Mouse (Mus musculus): ENCODE measurements at regions not wholly inside any gene's neighbourhood (a gene's known extent, or its start where the extent isn't known, plus 50 kb on each side); places are given as distances from the start of the nearest gene placed in this dataset.
A peak's percentile ranks its signal among the peaks of the same experiment; 100 is the strongest.
"Not testable (repeated sequence)": the region's sequence is repeated elsewhere in the genome, so short reads cannot be mapped to it uniquely, and the experiment has no call there.

- ATAC-seq (ENCODE audit: borderline replicate concordance, extremely low read depth, low FRiP score, low TSS enrichment): no peak
- WGBS: 44% methylated on average over 1 of the region's 1 CpGs
Measured at GRCm38 (mm10) chr3:7079073-7079472, 458.8 kb upstream of the 1700008P02Rik start.

GRCm38 (mm10) chr3:7076850-7077249 is 456.6 kb upstream of the 1700008P02Rik start:
- no peak overlapping the region for H3K4me2 ChIP-seq
- H3K9me3 ChIP-seq: no peaks in the 10 kb centered on the region
- no peak for ATAC-seq (ENCODE audit: borderline replicate concordance, extremely low read depth, low FRiP score, low TSS enrichment)
- no peak overlapping the region for H3K4me3 ChIP-seq
- no peaks in the 10 kb centered on the region for H3K4me1 ChIP-seq
- H3K27ac ChIP-seq: no peak overlapping the region
- H3K27me3 ChIP-seq: no peaks in the 10 kb centered on the region
- H3K9ac ChIP-seq: no peak overlapping the region
- no peaks in the 10 kb centered on the region for H3K36me3 ChIP-seq
- 76% methylated on average over 3 of the region's 3 CpGs for WGBS

More at GRCm38 (mm10) chr3:7079073-7079472, 458.8 kb upstream of the 1700008P02Rik start:
- H3K27ac ChIP-seq: no peak overlapping the region
- H3K9ac ChIP-seq: no peak overlapping the region
- no peaks in the 10 kb centered on the region for H3K4me1 ChIP-seq
- H3K4me3 ChIP-seq: no peak overlapping the region
- no peaks in the 10 kb centered on the region for H3K27me3 ChIP-seq
- H3K36me3 ChIP-seq: no peaks in the 10 kb centered on the region
- H3K4me2 ChIP-seq: no peak overlapping the region
- H3K9me3 ChIP-seq: no peaks in the 10 kb centered on the region

DNA sequence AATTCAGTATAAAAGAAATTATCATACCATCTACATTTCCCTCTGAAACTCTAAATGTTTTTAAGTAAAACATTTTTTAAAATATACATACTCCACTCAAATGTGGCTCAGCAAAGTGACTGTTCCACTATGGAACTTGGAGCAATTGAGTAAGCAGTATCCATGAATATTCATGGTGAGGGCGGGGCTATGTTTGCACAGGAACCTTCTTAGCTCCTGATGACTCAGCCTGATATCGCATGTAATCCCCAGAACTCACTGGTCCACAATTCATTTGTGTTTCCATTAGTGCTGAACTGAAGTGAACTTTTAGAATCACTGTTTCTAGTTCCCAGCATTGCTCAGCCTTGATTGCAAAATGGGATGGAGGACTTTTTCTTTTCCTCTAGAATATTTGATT is 454.2 kb upstream of the 1700008P02Rik start:
- WGBS: 56% methylated on average over 2 of the region's 2 CpGs
- H3K27me3 ChIP-seq: no peaks in the 10 kb centered on the region
- no peak overlapping the region for H3K27ac ChIP-seq
- no peak overlapping the region for H3K4me2 ChIP-seq
- no peak overlapping the region for H3K9ac ChIP-seq
- no peaks in the 10 kb centered on the region for H3K4me1 ChIP-seq
- H3K9me3 ChIP-seq: no peaks in the 10 kb centered on the region
- no peaks in the 10 kb centered on the region for H3K36me3 ChIP-seq
- no peak for ATAC-seq (ENCODE audit: borderline replicate concordance, extremely low read depth, low FRiP score, low TSS enrichment)
- no peak overlapping the region for H3K4me3 ChIP-seq

- Histone ChIP-seq H3K9me3 (no peaks in the 10 kb centered on the region), H3K27ac (no peak overlapping the region), H3K36me3 (no peaks in the 10 kb centered on the region), H3K9ac (no peak overlapping the region), H3K4me1 (no peaks in the 10 kb centered on the region), H3K4me2 (no peak overlapping the region), H3K27me3 (no peaks in the 10 kb centered on the region), H3K4me3 (no peak overlapping the region)
- WGBS: 63% methylated on average over 2 of the region's 2 CpGs
- ATAC-seq (ENCODE audit: borderline replicate concordance, extremely low read depth, low FRiP score, low TSS enrichment): no peak
Measured at GRCm38 (mm10) chr3:7041372-7042057, 421.3 kb upstream of the 1700008P02Rik start.

GRCm38 (mm10) chr3:7035833-7036232 is 415.6 kb upstream of the 1700008P02Rik start:
- Histone ChIP-seq H3K4me3 (no peak overlapping the region), H3K27me3 (no peaks in the 10 kb centered on the region), H3K27ac (no peak overlapping the region), H3K36me3 (no peaks in the 10 kb centered on the region), H3K9me3 (no peaks in the 10 kb centered on the region), H3K9ac (no peak overlapping the region), H3K4me1 (no peaks in the 10 kb centered on the region), H3K4me2 (no peak overlapping the region)
- no peak for ATAC-seq (ENCODE audit: borderline replicate concordance, extremely low read depth, low FRiP score, low TSS enrichment)
- 69% methylated on average over 2 of the region's 2 CpGs for WGBS

DNA sequence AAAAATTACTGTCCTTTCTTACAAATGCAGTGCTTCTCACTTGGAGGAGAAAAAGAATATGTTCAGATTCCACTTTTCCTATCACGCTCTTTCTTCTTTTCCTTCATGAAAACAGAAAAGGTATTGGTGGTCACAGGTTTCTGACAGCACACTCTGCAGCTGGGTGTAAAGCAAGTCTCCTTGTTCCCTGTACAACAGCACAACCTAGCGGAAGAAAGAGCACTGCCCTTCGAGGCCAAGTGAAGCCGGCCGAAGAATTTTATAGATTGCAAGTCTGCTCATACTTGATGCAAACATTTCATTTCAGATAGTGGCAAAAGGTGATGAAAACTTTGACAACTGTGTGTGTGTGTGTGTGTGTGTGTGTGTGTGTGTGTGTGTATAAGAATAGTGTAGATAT is 407.6 kb upstream of the 1700008P02Rik start:
- no peaks in the 10 kb centered on the region for H3K27me3 ChIP-seq
- no peak overlapping the region for H3K9ac ChIP-seq
- H3K4me2 ChIP-seq: no peak overlapping the region
- no peak overlapping the region for H3K4me3 ChIP-seq
- no peak for ATAC-seq (ENCODE audit: borderline replicate concordance, extremely low read depth, low FRiP score, low TSS enrichment)
- no peak overlapping the region for H3K27ac ChIP-seq
- no peaks in the 10 kb centered on the region for H3K36me3 ChIP-seq
- H3K4me1 ChIP-seq: no peaks in the 10 kb centered on the region
- 17% methylated on average over 5 of the region's 5 CpGs for WGBS
- H3K9me3 ChIP-seq: no peaks in the 10 kb centered on the region

DNA sequence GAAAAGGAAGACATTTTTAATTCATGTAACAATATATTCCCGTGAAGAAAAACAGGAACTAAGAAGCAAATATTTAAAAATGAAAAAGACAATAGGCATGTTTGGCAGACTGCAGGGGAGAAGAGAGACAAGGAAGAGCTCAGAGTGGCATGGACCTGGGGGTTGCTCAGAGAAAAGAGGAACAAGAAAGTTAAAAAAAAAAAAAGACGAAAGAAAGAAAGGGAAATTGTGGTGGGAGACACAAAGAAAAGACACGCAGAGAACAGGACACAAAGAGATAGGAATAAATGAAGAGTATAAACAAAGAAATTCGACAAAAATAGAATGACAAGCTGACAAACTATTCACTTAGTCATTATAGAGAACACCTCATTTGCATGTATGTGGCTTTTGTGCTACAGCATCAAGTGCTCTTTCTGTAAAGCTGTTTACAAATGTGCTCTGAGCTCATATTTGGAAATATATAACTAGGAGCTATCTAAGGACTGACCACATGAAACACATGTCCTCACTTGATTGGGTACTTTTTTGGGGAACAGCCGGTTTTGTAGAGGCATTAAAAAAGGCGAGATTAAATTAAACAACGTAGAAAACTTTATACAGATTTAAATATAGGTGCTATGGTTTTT is 394.2 kb upstream of the 1700008P02Rik start:
- Histone ChIP-seq H3K4me1 (no peaks in the 10 kb centered on the region), H3K27ac (no peak overlapping the region), H3K36me3 (no peaks in the 10 kb centered on the region), H3K9ac (no peak overlapping the region), H3K4me2 (no peak overlapping the region), H3K4me3 (no peak overlapping the region), H3K9me3 (no peaks in the 10 kb centered on the region), H3K27me3 (no peaks in the 10 kb centered on the region)
- WGBS: 59% methylated on average over 7 of the region's 7 CpGs
- ATAC-seq (ENCODE audit: borderline replicate concordance, extremely low read depth, low FRiP score, low TSS enrichment): no peak

GRCm38 (mm10) chr3:7013516-7013915 is 393.3 kb upstream of the 1700008P02Rik start:
- ATAC-seq (ENCODE audit: borderline replicate concordance, extremely low read depth, low FRiP score, low TSS enrichment): no peak
- H3K36me3 ChIP-seq: no peaks in the 10 kb centered on the region
- H3K4me1 ChIP-seq: no peaks in the 10 kb centered on the region
- no peaks in the 10 kb centered on the region for H3K27me3 ChIP-seq
- H3K9me3 ChIP-seq: no peaks in the 10 kb centered on the region
- H3K4me2 ChIP-seq: no peak overlapping the region
- no peak overlapping the region for H3K27ac ChIP-seq
- H3K9ac ChIP-seq: no peak overlapping the region
- H3K4me3 ChIP-seq: no peak overlapping the region

GRCm38 (mm10) chr3:7010294-7011087 is 390.2 kb upstream of the 1700008P02Rik start:
- H3K36me3 ChIP-seq: no peaks in the 10 kb centered on the region
- no peak overlapping the region for H3K9ac ChIP-seq
- H3K4me2 ChIP-seq: no peak overlapping the region
- H3K27me3 ChIP-seq: no peaks in the 10 kb centered on the region
- no peak overlapping the region for H3K27ac ChIP-seq
- 57% methylated on average over 7 of the region's 7 CpGs for WGBS
- no peak for ATAC-seq (ENCODE audit: borderline replicate concordance, extremely low read depth, low FRiP score, low TSS enrichment)
- no peak overlapping the region for H3K4me3 ChIP-seq
- no peaks in the 10 kb centered on the region for H3K9me3 ChIP-seq
- no peaks in the 10 kb centered on the region for H3K4me1 ChIP-seq

DNA sequence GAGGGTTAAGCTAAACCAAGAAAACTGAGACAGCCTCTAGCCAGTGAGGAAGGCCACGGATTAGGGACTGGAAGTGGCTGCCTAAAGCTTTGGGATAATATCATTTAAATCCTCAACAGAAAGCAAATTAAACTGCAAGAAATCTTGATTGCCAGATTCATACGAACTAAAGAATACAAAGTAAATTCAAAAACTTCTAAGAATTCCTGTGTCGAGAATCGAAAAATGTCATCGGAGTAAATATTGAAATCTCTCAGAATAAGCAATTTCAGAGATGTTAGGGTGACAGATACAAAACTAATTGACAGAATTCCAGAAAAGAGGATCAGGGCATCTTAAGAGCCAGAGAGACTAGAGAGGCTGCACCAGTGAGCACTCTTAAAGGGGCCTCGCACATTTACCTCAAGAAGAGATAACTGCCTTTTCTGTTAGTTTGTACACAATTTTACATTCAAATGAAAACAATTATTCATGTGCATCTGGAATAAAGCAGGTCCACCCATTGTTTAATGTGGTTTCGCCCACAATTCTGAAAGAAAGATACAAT is 388.5 kb upstream of the 1700008P02Rik start:
- ATAC-seq (ENCODE audit: borderline replicate concordance, extremely low read depth, low FRiP score, low TSS enrichment): no peak

DNA sequence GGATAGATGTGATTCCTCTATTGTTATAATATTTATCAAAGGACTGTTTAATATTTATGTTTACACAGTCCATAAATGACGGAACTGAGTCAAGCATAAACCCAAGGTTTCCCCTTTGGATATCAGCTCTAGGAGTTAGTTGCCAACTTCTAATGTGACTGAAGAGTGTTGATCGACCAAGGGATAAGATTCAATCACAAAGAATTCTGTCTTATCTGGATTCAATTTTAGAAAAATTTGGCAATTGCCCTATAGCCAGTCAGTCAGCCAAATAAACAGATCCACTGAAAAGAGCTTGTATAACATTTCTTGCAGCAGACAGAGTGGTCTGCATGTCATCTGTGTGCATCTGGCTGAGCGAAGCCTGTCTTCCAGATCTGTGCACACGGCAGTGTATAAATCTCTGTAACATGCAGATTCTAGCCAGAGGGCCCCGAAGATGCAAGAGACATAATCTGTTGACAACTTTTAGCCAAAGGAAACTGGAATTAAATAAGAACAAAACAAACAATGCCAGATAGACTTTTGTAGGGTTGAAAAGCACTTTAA is 387.6 kb upstream of the 1700008P02Rik start:
- H3K36me3 ChIP-seq: no peaks in the 10 kb centered on the region
- ATAC-seq (ENCODE audit: borderline replicate concordance, extremely low read depth, low FRiP score, low TSS enrichment): no peak
- peak overlapping the region; percentile 15; the same call in 1 of the 2 replicates for H3K27ac ChIP-seq
- 47% methylated on average over 5 of the region's 5 CpGs for WGBS
- H3K4me3 ChIP-seq: no peak overlapping the region
- H3K9ac ChIP-seq: no peak overlapping the region
- H3K4me1 ChIP-seq: no peaks in the 10 kb centered on the region
- H3K27me3 ChIP-seq: no peaks in the 10 kb centered on the region
- H3K4me2 ChIP-seq: no peak overlapping the region
- no peaks in the 10 kb centered on the region for H3K9me3 ChIP-seq

More for the DNA sequence above, 388.5 kb upstream of the 1700008P02Rik start:
- H3K4me3 ChIP-seq: no peak overlapping the region
- no peaks in the 10 kb centered on the region for H3K4me1 ChIP-seq
- no peaks in the 10 kb centered on the region for H3K27me3 ChIP-seq
- H3K36me3 ChIP-seq: no peaks in the 10 kb centered on the region
- 73% methylated on average over 7 of the region's 7 CpGs for WGBS
- H3K9ac ChIP-seq: no peak overlapping the region
- H3K4me2 ChIP-seq: no peak overlapping the region
- H3K27ac ChIP-seq: no peak overlapping the region
- H3K9me3 ChIP-seq: no peaks in the 10 kb centered on the region

GRCm38 (mm10) chr3:6991735-6992134 is 371.5 kb upstream of the 1700008P02Rik start:
- H3K4me3 ChIP-seq; H3K4me1 ChIP-seq; H3K9ac ChIP-seq; H3K27ac ChIP-seq; H3K36me3 ChIP-seq; H3K4me2 ChIP-seq; H3K27me3 ChIP-seq; ATAC-seq (ENCODE audit: borderline replicate concordance, extremely low read depth, low FRiP score, low TSS enrichment); H3K9me3 ChIP-seq: not testable (repeated sequence)
- WGBS: 74% methylated on average over 5 of the region's 5 CpGs

Measured in lung, embryonic 15.5 days (tissue).